Mouse (Mus musculus): ENCODE measurements around the gene Paqr4. TPM values are rescaled to one million over a fixed set of nuclear protein-coding genes. Genes with fewer than 3 reads are reported as not detected.

Paqr4 gene
- total RNA-seq, 1 experiment from 2014 or later = 0.70 TPM

Other genes starting within 250 kb of the Paqr4 start
- gene Zfp213, start 176.6 kb downstream of the Paqr4 start, total RNA-seq (2017) = 5.1 and 5.6 TPM in 2 replicates
- gene Zfp13, start 141.4 kb downstream of the Paqr4 start, total RNA-seq (2017) = not detected in 2 replicates
- not detected in 2 replicates for gene Zscan10, start 140.0 kb downstream of the Paqr4 start, total RNA-seq (2017)
- 11.4 and 14.9 TPM in 2 replicates for gene Mmp25, start 95.6 kb downstream of the Paqr4 start, total RNA-seq (2017)
- 0.37 TPM in 1 of 2 replicates, not detected in the other for gene Bicdl2, start 80.4 kb downstream of the Paqr4 start, total RNA-seq (2017)
- gene Hcfc1r1, start 67.3 kb downstream of the Paqr4 start, total RNA-seq (2017) = 21.9 and 32.2 TPM in 2 replicates
- 15.2 and 16.0 TPM in 2 replicates for gene Thoc6, start 67.0 kb downstream of the Paqr4 start, total RNA-seq (2017)
- 10.5 and 13.4 TPM in 2 replicates for gene Tnfrsf12a, start 63.4 kb downstream of the Paqr4 start, total RNA-seq (2017)
- not detected in 2 replicates for gene Cldn6, start 61.6 kb downstream of the Paqr4 start, total RNA-seq (2017)
- not detected in 2 replicates for gene Cldn9, start 56.8 kb downstream of the Paqr4 start, total RNA-seq (2017)
- gene 1520401A03Rik, start 18.1 kb downstream of the Paqr4 start, total RNA-seq (2017) = not detected in 2 replicates
- gene Pkmyt1, start 14.5 kb downstream of the Paqr4 start, total RNA-seq (2017) = 6.5 and 8.0 TPM in 2 replicates
- gene Kremen2, start 5.0 kb upstream of the Paqr4 start, total RNA-seq (2017) = 0.23 TPM in 1 of 2 replicates, not detected in the other
- gene Flywch1, start 30.7 kb upstream of the Paqr4 start, total RNA-seq (2017) = 16.8 and 18.3 TPM in 2 replicates
- not detected in 2 replicates for gene Flywch2, start 45.2 kb upstream of the Paqr4 start, total RNA-seq (2017)
- 281 and 303 TPM in 2 replicates for gene Srrm2, start 49.7 kb upstream of the Paqr4 start, total RNA-seq (2017)
- 93.3 and 94.9 TPM in 2 replicates for gene Elob, start 88.3 kb upstream of the Paqr4 start, total RNA-seq (2017)
- not detected in 2 replicates for gene Prss33, start 95.2 kb upstream of the Paqr4 start, total RNA-seq (2017)
- 0.37 and 0.93 TPM in 2 replicates for gene Prss32, start 103.0 kb upstream of the Paqr4 start, total RNA-seq (2017)
- not detected in 2 replicates for gene Prss41, start 103.3 kb upstream of the Paqr4 start, total RNA-seq (2017)
- gene Prss21, start 127.2 kb upstream of the Paqr4 start, total RNA-seq (2017) = not detected in 2 replicates
- not detected in 2 replicates for gene Dcpp1, start 140.0 kb upstream of the Paqr4 start, total RNA-seq (2017)
- not detected in 2 replicates for gene Dcpp2, start 140.0 kb upstream of the Paqr4 start, total RNA-seq (2017)
- not detected in 2 replicates for gene Dcpp3, start 176.6 kb upstream of the Paqr4 start, total RNA-seq (2017)
- gene Sbp, start 200.8 kb upstream of the Paqr4 start, total RNA-seq (2017) = not detected in 2 replicates
- not detected in 2 replicates for gene Sbpl, start 214.4 kb upstream of the Paqr4 start, total RNA-seq (2017)
- not detected in 2 replicates for gene Prss30, start 239.7 kb upstream of the Paqr4 start, total RNA-seq (2017)

Measured in neutrophil, adult 5-6 weeks (primary cell).